Mouse (Mus musculus): Measurements from ENCODE around the gene Csf2rb.

- TF ChIP-seq CTCF (IDR thresholded peaks at IDR 0.05; ENCODE audit: low read depth, low read length) (no peak), POLR2A (IDR thresholded peaks at IDR 0.05; ENCODE audit: extremely low read depth, insufficient read depth, low read length) (no peak)
Measured at GRCm38 (mm10) chr15:78303665-78304233, 21.8 kb upstream of the Csf2rb start.
